Mouse (Mus musculus): ENCODE measurements around the gene Myh9.

DNA sequence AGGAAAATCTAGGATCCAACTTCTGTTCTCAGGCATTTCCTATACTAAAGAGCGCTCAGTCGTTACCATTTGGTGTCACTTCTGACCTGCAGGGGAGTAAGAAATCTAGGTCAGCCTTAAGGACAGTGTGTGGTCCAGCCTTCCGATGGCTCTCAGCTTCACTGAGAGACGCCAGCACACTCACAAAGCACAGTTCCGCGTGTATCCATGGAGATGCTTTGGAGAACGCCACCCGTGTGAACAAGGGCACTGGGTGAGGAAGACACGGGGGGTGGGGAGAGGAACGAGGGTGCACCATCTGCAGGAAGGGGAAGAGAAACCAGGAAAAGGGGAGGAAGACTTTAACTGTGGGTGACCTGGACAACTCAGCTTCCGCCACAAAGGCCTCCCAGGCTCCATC lies 89.5 kb downstream of the Myh9 start:
- TF ChIP-seq ZNF384 (IDR thresholded peaks at IDR 0.05; ENCODE audit: low read depth, low read length) (no peak), ZC3H11A (IDR thresholded peaks at IDR 0.05; ENCODE audit: borderline replicate concordance, low read depth, low read length) (no peak), HCFC1 (IDR thresholded peaks at IDR 0.05; ENCODE audit: borderline replicate concordance, insufficient read depth, low read length) (no peak), MAFK (IDR thresholded peaks at IDR 0.05; ENCODE audit: insufficient read depth, low read depth, low read length) (no peak), CHD2 (IDR thresholded peaks at IDR 0.05; ENCODE audit: low read depth, low read length) (no peak)

Data from ES-E14 (cell line).